Mouse (Mus musculus) embryo, embryonic 11.5 days (tissue): ENCODE measurements at regions not wholly inside any gene's neighbourhood (a gene's known extent, or its start where the extent isn't known, plus 50 kb on each side); places are given as distances from the start of the nearest gene placed in this dataset.
"Not testable (repeated sequence)": the region's sequence is repeated elsewhere in the genome, so short reads cannot be mapped to it uniquely, and the experiment has no call there.

Experiments
- DNase-seq: peaks from one replicate; pipeline ENCODE4 v3.0.0-alpha.2; 2012; ENCODE audit warnings: low read depth, low spot score

DNA sequence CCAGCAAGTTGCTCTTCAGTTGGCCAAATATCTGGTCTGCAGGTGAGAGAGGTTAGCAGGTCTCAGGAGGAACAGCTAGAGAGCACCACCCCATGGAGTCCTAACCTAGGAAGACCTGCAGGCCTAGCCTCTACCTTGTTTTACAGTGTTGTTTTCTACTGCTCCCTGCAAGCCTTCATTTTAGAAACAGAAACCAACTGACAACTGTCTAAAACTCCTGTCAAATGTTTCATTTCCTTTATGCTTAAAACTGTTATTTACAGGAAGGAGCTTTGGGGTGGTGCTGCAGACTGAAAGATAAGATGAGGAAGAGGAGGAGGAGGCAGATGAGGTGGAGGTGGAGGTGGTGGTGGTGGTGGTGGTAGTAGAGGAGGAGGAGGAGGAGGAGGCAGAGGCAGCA, 96.6 kb upstream of the Selenop start:
- no peak for DNase-seq

DNA sequence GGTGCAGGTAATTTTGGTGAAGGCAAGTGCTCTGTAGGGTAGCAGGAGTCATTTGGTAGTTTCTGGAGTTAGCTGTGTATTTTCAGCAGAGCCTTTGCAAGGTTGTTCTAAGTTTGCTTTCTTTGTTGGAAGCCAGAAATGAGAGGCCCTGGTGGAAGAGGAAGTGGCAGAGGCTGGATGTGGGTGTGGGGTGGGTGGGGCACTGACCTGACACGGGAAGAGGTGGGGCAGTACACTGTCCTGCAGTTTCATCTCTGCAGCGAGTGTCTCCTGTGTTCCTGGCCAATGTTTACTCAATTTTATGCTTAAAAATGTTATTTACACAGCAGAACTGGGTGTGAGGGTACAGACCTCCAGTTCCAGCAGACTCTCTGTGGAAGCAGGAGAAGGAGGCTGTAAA, 94.3 kb upstream of the Selenop start:
- no peak for DNase-seq

- DNase-seq, result peak; percentile 11
Measured at GRCm38 (mm10) chr15:3174848-3175247, 93.5 kb upstream of the Selenop start.

DNA sequence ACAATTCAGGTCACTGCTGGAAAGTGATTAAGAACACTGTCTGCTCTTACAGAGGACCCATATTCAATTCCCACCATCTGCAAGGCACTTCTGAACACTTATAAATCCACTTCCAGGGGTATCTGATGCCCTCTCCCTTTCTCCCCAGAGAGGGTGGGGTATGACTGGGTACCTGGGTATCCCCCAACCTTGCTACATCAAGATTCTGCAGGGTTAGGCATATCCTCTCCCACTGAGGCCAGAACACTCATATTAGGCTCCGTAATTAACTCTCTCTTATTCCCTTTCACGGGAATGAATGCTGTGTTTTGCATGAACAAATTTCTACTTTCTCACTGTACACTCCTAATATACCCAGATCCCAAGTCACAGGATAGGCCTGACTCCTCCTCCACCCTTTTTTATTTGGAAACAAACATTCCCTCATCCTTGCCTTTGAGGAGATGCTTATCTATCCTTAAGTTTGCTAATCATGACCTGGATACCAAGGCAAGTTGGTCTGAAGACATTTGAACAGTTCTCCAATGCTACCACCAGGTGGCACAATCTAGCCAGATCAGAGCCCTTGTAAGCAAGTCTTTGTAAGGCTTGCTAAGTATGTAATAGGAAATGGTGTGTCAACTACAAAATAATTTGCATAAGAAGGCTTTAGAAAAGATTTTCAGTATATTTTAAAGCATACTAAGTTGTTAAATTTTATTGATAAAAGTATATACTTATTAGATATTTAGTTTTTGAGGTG, 66.3 kb upstream of the Selenop start:
- DNase-seq, result peak; percentile 53

GRCm38 (mm10) chr15:3205522-3205921, 62.8 kb upstream of the Selenop start:
- DNase-seq, result no peak

DNA sequence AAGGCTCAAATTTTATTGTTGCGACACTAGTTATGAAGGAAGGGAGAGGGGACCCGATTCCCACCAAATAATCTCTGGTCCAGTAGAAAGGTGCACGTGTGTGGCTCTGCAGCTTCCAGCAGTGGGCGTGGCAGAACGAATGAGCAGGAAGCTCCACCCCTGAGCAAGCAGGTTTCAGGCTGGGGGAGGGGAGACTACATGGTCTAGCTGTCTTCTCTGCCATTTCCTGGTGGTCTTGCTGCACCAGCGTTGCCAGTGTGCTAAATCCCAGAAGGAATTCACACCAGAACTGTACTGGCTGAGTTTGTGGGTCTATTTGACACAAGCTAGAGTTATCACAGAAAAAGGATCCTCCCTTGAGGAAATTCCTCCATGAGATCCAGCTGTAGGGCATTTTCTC, 62.3 kb upstream of the Selenop start:
- not testable (repeated sequence) for DNase-seq

DNA sequence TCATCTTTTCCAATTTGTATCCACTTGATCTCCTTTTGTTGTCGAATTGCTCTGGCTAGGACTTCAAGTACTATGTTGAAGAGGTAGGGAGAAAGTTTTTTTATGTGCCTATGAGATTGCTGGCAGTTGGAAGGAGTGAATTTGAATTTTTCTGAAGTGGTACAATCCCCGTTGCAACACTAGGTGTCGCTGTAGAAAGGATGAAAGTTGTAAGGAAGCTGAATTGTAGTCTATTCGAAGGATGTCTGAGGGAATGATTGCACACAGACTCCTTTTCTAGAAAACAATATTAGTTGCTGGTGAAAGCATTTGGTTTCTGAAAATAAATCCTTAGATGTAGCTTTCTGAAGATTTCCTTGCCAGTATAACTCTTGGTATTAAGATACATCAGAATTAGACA, 54.6 kb upstream of the Selenop start:
- DNase-seq, result peak; percentile 35

DNA sequence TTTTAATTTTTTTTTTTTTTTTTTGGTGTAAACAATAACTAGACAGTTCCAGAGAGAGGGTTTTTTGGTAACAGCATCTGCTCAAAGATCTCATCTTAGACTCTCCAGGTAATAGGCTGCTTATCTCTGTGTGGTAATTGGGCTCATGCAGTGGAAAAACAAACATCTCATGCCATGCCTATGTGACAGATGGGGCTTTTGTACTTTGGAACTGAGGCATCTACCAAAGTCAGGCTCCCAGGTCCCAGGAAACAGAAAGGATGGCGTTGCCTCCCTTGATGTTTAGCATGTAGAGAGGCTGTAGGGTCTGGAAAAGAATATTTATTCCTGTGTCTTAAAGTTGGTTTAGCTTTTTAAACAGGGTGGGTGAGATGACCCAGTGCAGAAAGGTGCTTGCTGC, 53.1 kb upstream of the Selenop start:
- no peak for DNase-seq
